Mouse (Mus musculus) stomach, postnatal 0 days (tissue): ENCODE measurements around the gene Tnr.

ENCODE experiments used
- CTCF ChIP-seq: IDR thresholded peaks from 2 replicates; pipeline ENCODE4 v1.5.1; 2016; ENCODE audit warnings: antibody characterized with exemption, low read depth, mild to moderate bottlenecking, moderate library complexity
- EP300 ChIP-seq: optimal IDR thresholded peaks from 2 replicates; pipeline ENCODE3; 2016; ENCODE audit warnings: antibody characterized with exemption

- TF ChIP-seq CTCF, result no peak
- no peak for TF ChIP-seq EP300
These were observed 91.3 kb downstream of the Tnr start for GRCm38 (mm10) chr1:159614644-159615431.
